Mouse (Mus musculus) olfactory bulb, adult 2 months (tissue): ENCODE results near the gene Kpna7.

Source experiments
- CTCF ChIP-seq: fragments of 200-500 bp; IDR thresholded peaks from 2 replicates; pipeline ENCODE4 v1.5.1; 2012; ENCODE audit warnings: low read depth, mild to moderate bottlenecking, low read length, moderate library complexity; ENCODE audit not compliant: insufficient read depth
- POLR2A ChIP-seq: fragments of 200-500 bp; IDR thresholded peaks from 2 replicates; pipeline ENCODE4 v1.6.1; 2012; ENCODE audit warnings: mild to moderate bottlenecking, low read depth, low read length, moderate library complexity; ENCODE audit not compliant: insufficient read depth

- TF ChIP-seq CTCF = no peak
- no peak for TF ChIP-seq POLR2A
Measured at GRCm38 (mm10) chr5:144949856-144950255, 134.0 kb downstream of the Kpna7 start.
